Mouse (Mus musculus) kidney, embryonic 16.5 days (tissue): ENCODE results near the gene Fgfr2. TPM values are rescaled to one million over a fixed set of nuclear protein-coding genes. Genes with fewer than 3 reads are reported as not detected.
A peak's percentile ranks its signal among the peaks of the same experiment; 100 is the strongest.

Experiments
- ATAC-seq: fragments of 200-750 bp; cut with Nextera tagmentation; 2 replicates; pipeline ENCODE4 v1.8.0; 2017; ENCODE audit warnings: moderate TSS enrichment; ENCODE audit not compliant: low FRiP score, low TSS enrichment
- H3K27ac ChIP-seq: fragments of 300-500 bp; sonication (generic); 2 replicates; pipeline ENCODE4 v1.5.1; 2014; ENCODE audit warnings: low read length
- H3K27me3 ChIP-seq: fragments of 300-500 bp; sonication (generic); 2 replicates; pipeline ENCODE4 v1.6.1; 2014; ENCODE audit warnings: low read length, control low read depth, mixed read lengths; ENCODE audit not compliant: insufficient read depth
- H3K36me3 ChIP-seq: fragments of 300-500 bp; sonication (generic); 2 replicates; pipeline ENCODE4 v1.6.1; 2014; ENCODE audit warnings: low read length, control low read depth, mixed read lengths; ENCODE audit not compliant: insufficient read depth
- H3K4me1 ChIP-seq: fragments of 300-500 bp; sonication (generic); 2 replicates; pipeline ENCODE4 v1.6.1; 2014; ENCODE audit warnings: low read length, control low read depth, mixed read lengths; ENCODE audit not compliant: insufficient read depth
- H3K4me2 ChIP-seq: fragments of 300-500 bp; sonication (generic); replicated peaks from 2 replicates; pipeline ENCODE4 v1.6.1; 2014; ENCODE audit warnings: low read depth, low read length
- H3K4me3 ChIP-seq: fragments of 300-500 bp; sonication (generic); 2 replicates; pipeline ENCODE4 v1.5.1; 2014; ENCODE audit warnings: mild to moderate bottlenecking, low read length
- H3K9ac ChIP-seq: fragments of 300-500 bp; sonication (generic); replicated peaks from 2 replicates; pipeline ENCODE4 v1.6.1; 2014; ENCODE audit warnings: low read length
- H3K9me3 ChIP-seq: fragments of 300-500 bp; sonication (generic); 2 replicates; pipeline ENCODE4 v1.6.1; 2016; ENCODE audit warnings: low read length, control low read depth
- WGBS: fragments of 180-500 bp; shearing (Covaris S2); extraction: QIAGEN DNeasy Blood & Tissue Kit; methylation state at CpG from one replicate; pipeline ENCODE4 v1.1.7; 2014; 5-methylcytosine and 5-hydroxymethylcytosine counted together
- microRNA-seq: library from miRNA; unstranded; fragments of <30 nt; microRNA quantifications from one replicate; pipeline ENCODE4, GENCODE M21; 2016
- polyA plus RNA-seq: library from polyadenylated mRNA; unstranded; fragments of >200 nt; fragmentation: Nextera tagmentation; extraction: Ambion mirVana; gene quantifications from 2 replicates; pipeline ENCODE4 v1.2.1, GENCODE M21; 2015

Gene Fgfr2
- polyA plus RNA-seq, 1 experiment from 2014 or later = 118 TPM

GRCm38 (mm10) chr7:130129359-130129960, 2993.7 kb downstream of the Fgfr2 start:
- ATAC-seq = no peak
- Histone ChIP-seq H3K36me3 (no peaks in the 10 kb centered on the region), H3K9me3 (no peaks in the 10 kb centered on the region), H3K4me1 (peaks cover 24% of the 10 kb centered on the region), H3K27ac (peak overlapping the region; percentile 40; the same call in 1 of the 2 replicates), H3K4me2 (peak overlapping the region; percentile 40), H3K9ac (peak overlapping the region; percentile 46), H3K27me3 (no peaks in the 10 kb centered on the region), H3K4me3 (no peak overlapping the region)
- 19% methylated on average over 16 of the region's 16 CpGs for WGBS

DNA sequence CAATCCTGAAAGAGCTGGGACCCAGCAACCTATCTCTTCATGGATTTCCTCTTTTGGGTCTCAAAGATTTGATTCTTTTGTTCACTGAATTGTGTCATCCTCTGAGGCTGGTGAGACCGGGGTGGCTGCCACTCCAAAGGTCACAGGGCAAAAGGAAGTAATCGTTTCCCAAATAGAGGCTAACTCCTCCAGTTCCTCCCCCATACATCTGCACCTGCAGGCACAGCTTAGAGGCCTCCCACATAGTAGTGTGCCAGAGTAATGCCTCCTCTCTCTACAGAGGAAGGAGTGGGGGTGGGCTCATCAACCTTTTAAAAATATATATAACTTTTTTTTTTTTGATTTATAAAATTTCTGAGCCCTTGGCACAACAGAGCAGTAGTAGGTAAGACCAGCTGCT, 3001.6 kb downstream of the Fgfr2 start:
- Histone ChIP-seq H3K4me2 (no peak overlapping the region), H3K9ac (no peak overlapping the region), H3K4me1 (peaks cover 28% of the 10 kb centered on the region), H3K27me3 (no peaks in the 10 kb centered on the region), H3K27ac (peak overlapping the region; percentile 48; the same call in 1 of the 2 replicates), H3K4me3 (no peak overlapping the region), H3K9me3 (no peaks in the 10 kb centered on the region), H3K36me3 (no peaks in the 10 kb centered on the region)
- ATAC-seq = peak; percentile 70; the same call in 1 of the 2 replicates
- WGBS = 2% methylated on average over 2 of the region's 2 CpGs

DNA sequence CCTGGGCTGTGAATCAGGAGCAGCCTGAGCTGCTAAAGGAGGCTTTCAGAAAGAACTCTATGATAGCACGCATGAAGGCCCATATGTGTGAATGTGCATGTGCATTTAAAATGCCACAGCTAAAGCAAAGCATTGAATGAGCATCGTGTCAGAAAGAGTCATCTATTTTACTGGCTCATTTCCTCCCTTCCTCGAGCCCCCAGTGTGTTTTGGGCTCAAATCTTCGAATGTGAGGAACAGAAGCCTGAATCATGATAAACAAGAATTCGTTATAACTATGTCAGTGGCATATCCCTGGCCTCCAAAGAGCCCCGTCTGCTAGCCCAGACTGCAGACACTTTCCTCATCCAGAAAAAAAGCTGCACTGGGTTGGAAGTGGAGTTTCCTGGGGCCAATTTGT, 3003.7 kb downstream of the Fgfr2 start:
- ATAC-seq = no peak
- Histone ChIP-seq H3K27ac (peak overlapping the region; percentile 60; the same call in 1 of the 2 replicates), H3K27me3 (no peaks in the 10 kb centered on the region), H3K4me1 (peaks cover 28% of the 10 kb centered on the region), H3K9me3 (no peaks in the 10 kb centered on the region), H3K36me3 (no peaks in the 10 kb centered on the region), H3K4me2 (no peak overlapping the region), H3K9ac (no peak overlapping the region), H3K4me3 (no peak overlapping the region)
- WGBS = 23% methylated on average over 6 of the region's 6 CpGs

GRCm38 (mm10) chr7:130118726-130119125, 3004.4 kb downstream of the Fgfr2 start:
- peak overlapping the region; percentile 60 for H3K27ac ChIP-seq
- peaks cover 28% of the 10 kb centered on the region for H3K4me1 ChIP-seq
- H3K9me3 ChIP-seq = no peaks in the 10 kb centered on the region
- H3K4me3 ChIP-seq = no peak overlapping the region
- H3K36me3 ChIP-seq = no peaks in the 10 kb centered on the region
- 0 out of 2 replicates have a peak, but pooled peaks have one; percentile 53 for ATAC-seq
- WGBS = 12% methylated on average over 4 of the region's 4 CpGs
- H3K9ac ChIP-seq = no peak overlapping the region
- H3K4me2 ChIP-seq = no peak overlapping the region; the same call in 1 of the 2 replicates
- H3K27me3 ChIP-seq = no peaks in the 10 kb centered on the region

GRCm38 (mm10) chr7:130117466-130118123, 3005.6 kb downstream of the Fgfr2 start:
- Histone ChIP-seq H3K9me3 (no peaks in the 10 kb centered on the region), H3K9ac (no peak overlapping the region), H3K36me3 (no peaks in the 10 kb centered on the region), H3K4me2 (no peak overlapping the region), H3K27ac (no peak overlapping the region; the same call in 1 of the 2 replicates), H3K27me3 (no peaks in the 10 kb centered on the region), H3K4me3 (no peak overlapping the region), H3K4me1 (peaks cover 28% of the 10 kb centered on the region)
- no peak for ATAC-seq
- 38% methylated on average over 4 of the region's 4 CpGs for WGBS

DNA sequence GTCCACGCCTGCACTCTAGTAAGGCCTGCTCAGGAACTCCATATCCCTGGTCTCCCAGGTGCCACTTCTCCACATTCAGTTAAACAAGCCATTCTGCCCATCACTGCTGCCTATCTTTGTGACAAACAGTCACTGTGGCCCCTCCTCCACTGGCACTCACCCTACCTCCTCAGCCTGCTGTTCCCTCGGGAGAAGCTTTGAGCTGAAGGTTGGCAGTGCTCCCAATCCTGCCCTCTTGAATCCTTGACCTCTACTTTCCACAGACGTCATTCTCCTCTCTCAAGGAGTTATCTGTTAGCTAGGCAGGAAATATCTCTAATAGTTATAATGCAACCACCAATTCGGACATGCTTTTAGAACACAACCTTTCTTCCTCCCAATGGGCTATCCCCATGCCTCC, 3008.7 kb downstream of the Fgfr2 start:
- Histone ChIP-seq H3K27ac (no peak overlapping the region), H3K9ac (no peak overlapping the region), H3K4me2 (no peak overlapping the region), H3K4me1 (peaks cover 13% of the 10 kb centered on the region), H3K9me3 (no peaks in the 10 kb centered on the region), H3K27me3 (no peaks in the 10 kb centered on the region), H3K4me3 (no peak overlapping the region), H3K36me3 (no peaks in the 10 kb centered on the region)
- 71% methylated on average over 4 of the region's 4 CpGs for WGBS
- no peak for ATAC-seq

Small RNA genes within 50 kb of the gene (microRNA-seq; reads per million reads assigned to microRNA genes)
- 0.47 reads per million for gene Mir7061

Other genes with a start within 250 kb of the Fgfr2 start
- gene Zranb1, start 192.2 kb downstream of the Fgfr2 start, polyA plus RNA-seq = 9.6 and 10.0 TPM in 2 replicates
- 121 and 123 TPM in 2 replicates for gene Ctbp2, start 1.0 kb upstream of the Fgfr2 start, polyA plus RNA-seq